ENCODE assay signal across 8 mouse cellular contexts in genomic region chr14:55052496-55052895, GRCm38 (mm10). TPM values are rescaled to one million over a fixed set of nuclear protein-coding genes. Genes with fewer than 3 reads are reported as not detected.
DNase-seq lines count a peak whose midpoint lies in the region; TF ChIP-seq lines count a peak whose summit lies in the region.
"Had no signal": no experiment of that assay in that cellular context is flagged by ENCODE, and none has a peak within 500 bp of the region (broad histone marks: within the 10 kb centered on the region; RNA-seq: fewer than 3 reads in every experiment).

No protein-coding gene starts in this region.

- 72% methylated on average over 9 of the region's 9 CpGs for WGBS in lung, adult 2 months

- DNase-seq in lung, postnatal 36 days, result peak; percentile 11
- no peak for DNase-seq in lung, adult 2 months
- peak; percentile 96 for DNase-seq in cerebellum, adult 9-11 months
- DNase-seq in layer of hippocampus, adult 2 months (ENCODE audit: low spot score in 2 of 2), result peak; percentile 87 to 89
- DNase-seq in right cerebral cortex, postnatal 14 days, result peak; percentile 89
- DNase-seq in embryo, embryonic 11 days, result no peak
- DNase-seq in adipocyte (ENCODE audit: low spot score), result no peak

- no peak overlapping the region for H3K4me3 ChIP-seq in lung, adult 2 months (replicated peaks; ENCODE audit: extremely low read depth, low read depth, low read length)
- H3K4me3 ChIP-seq in layer of hippocampus, adult 2 months, result no peak overlapping the region

- no peak for TF ChIP-seq POLR2A in lung, adult 2 months (IDR thresholded peaks at IDR 0.05; ENCODE audit: borderline replicate concordance, extremely low read depth, low read depth, low read length)

- no peak for TF ChIP-seq CTCF in lung, adult 2 months (IDR thresholded peaks at IDR 0.05; ENCODE audit: insufficient read depth, low read length)
- TF ChIP-seq CTCF in layer of hippocampus, adult 2 months (conservative IDR thresholded peaks at IDR 0.05), result no peak

- no peaks in the 10 kb centered on the region for H3K4me1 ChIP-seq in lung, adult 2 months (ENCODE audit: control insufficient read depth, insufficient read depth, low read length)

- peak overlapping the region; percentile 85 for H3K27ac ChIP-seq in layer of hippocampus, adult 2 months

RNA-seq across cellular contexts. Expression of gene Ngdn, which starts 37.2 kb away (rescaled TPM):
- polyA plus RNA-seq in lung, adult 2 months (2012; rRNA removed), result 12.7 and 17.0 TPM in 2 replicates
- total RNA-seq in layer of hippocampus, adult 2 months (2021), result 10 to 100 TPM; 30.3 to 34.9 TPM

RNA-seq across cellular contexts. Expression of gene Zfhx2, which starts 39.6 kb away (rescaled TPM):
- 1.7 and 2.3 TPM in 2 replicates for polyA plus RNA-seq in lung, adult 2 months (2012; rRNA removed)
- total RNA-seq in layer of hippocampus, adult 2 months (2021), result 10 to 100 TPM; 55.5 to 67.3 TPM

RNA-seq across cellular contexts. Expression of gene Thtpa, which starts 42.1 kb away (rescaled TPM):
- 5.2 and 9.2 TPM in 2 replicates for polyA plus RNA-seq in lung, adult 2 months (2012; rRNA removed)
- total RNA-seq in layer of hippocampus, adult 2 months (2021), result 10 to 100 TPM; 19.3 to 23.7 TPM

RNA-seq across cellular contexts. Expression of gene Ap1g2, which starts 53.9 kb away (rescaled TPM):
- polyA plus RNA-seq in lung, adult 2 months (2012; rRNA removed), result 23.8 and 30.8 TPM in 2 replicates
- total RNA-seq in layer of hippocampus, adult 2 months (2021), result 10 to 100 TPM; 15.4 to 19.3 TPM

RNA-seq across cellular contexts. Expression of gene Myh7, which starts 58.1 kb away (rescaled TPM):
- polyA plus RNA-seq in lung, adult 2 months (2012; rRNA removed), result 8.0 and 13.3 TPM in 2 replicates
- 1 to 10 TPM; 8.3 TPM for total RNA-seq in layer of hippocampus, adult 2 months (2021)
- total RNA-seq: granulocyte monocyte progenitor cell, adult 5-6 weeks had no signal

Comparison
In these comparisons a context has a peak if more than half of its experiments do, and no peak if none do; other contexts are left out.
1. DNase-seq: peak in lung, postnatal 36 days (single experiment), cerebellum, adult 9-11 months (single experiment), layer of hippocampus, adult 2 months (2 of 2) and right cerebral cortex, postnatal 14 days (single experiment); none in lung, adult 2 months (single experiment), embryo, embryonic 11 days (single experiment) and adipocyte (single experiment).